8 mouse cellular contexts compared by ENCODE assay signal in genomic region chr6:8694636-8695514, GRCm38 (mm10).
A peak's percentile ranks its signal among the peaks of the same experiment; 100 is the strongest.
DNase-seq lines count a peak whose midpoint lies in the region; ATAC-seq and TF ChIP-seq lines count a peak whose summit lies in the region.

No protein-coding gene starts in this region.

- peak; percentile 35; the same call in 1 of the 2 replicates for TF ChIP-seq CTCF in cerebellum, adult 2 months (IDR thresholded peaks at IDR 0.05; ENCODE audit: borderline replicate concordance, insufficient read depth, low read depth, low read length)

- peak; percentile 28 for DNase-seq in right cerebral cortex, adult 18-20 months
- DNase-seq in right cerebral cortex, postnatal 14 days: no peak
- peak in 1 of 2 experiments; percentile 55 for DNase-seq in cerebellum, adult 2 months
- DNase-seq in forebrain, embryonic 14.5 days (ENCODE audit: low spot score): peak; percentile 65
- DNase-seq in ovary, adult 18-20 months (ENCODE audit: low spot score): no peak

- WGBS in cerebellum, adult 2 months: 72% methylated on average over 12 of the region's 12 CpGs
- 51% methylated on average over 12 of the region's 12 CpGs for WGBS in forebrain, embryonic 14.5 days
- 49% methylated on average over 12 of the region's 12 CpGs for WGBS in kidney, embryonic 16.5 days

- H3K36me3 ChIP-seq in forebrain, embryonic 14.5 days (ENCODE audit: control insufficient read depth, insufficient read depth, low read length): no peaks in the 10 kb centered on the region
- no peaks in the 10 kb centered on the region for H3K36me3 ChIP-seq in kidney, embryonic 16.5 days (ENCODE audit: insufficient read depth, low read length)

- peak; percentile 38 for ATAC-seq in forebrain, embryonic 14.5 days
- ATAC-seq in kidney, embryonic 16.5 days (ENCODE audit: low FRiP score, low TSS enrichment): peak; percentile 82; the same call in 1 of the 2 replicates
- 0 out of 2 replicates have a peak, but pooled peaks have one; percentile 21 for ATAC-seq in megakaryocyte, adult 5-6 weeks (ENCODE audit: poor library complexity, severe bottlenecking)
- ATAC-seq in monocyte, adult 5-6 weeks (replicated peaks; ENCODE audit: insufficient number of reproducible peaks, low FRiP score, low TSS enrichment, poor library complexity, severe bottlenecking): no peak

- no peak overlapping the region for H3K4me2 ChIP-seq in forebrain, embryonic 14.5 days (ENCODE audit: low read length)
- H3K4me2 ChIP-seq in kidney, embryonic 16.5 days (replicated peaks; ENCODE audit: low read depth, low read length): no peak overlapping the region

- no peak for TF ChIP-seq POLR2A in cerebellum, adult 2 months (IDR thresholded peaks at IDR 0.05; ENCODE audit: borderline replicate concordance, insufficient read depth, low read length)

- H3K27me3 ChIP-seq in cerebellum, adult 2 months (ENCODE audit: control insufficient read depth, insufficient read depth, low read length): no peaks in the 10 kb centered on the region
- H3K27me3 ChIP-seq in forebrain, embryonic 14.5 days (replicated peaks; ENCODE audit: control insufficient read depth, insufficient read depth, low read length): no peaks in the 10 kb centered on the region
- no peaks in the 10 kb centered on the region for H3K27me3 ChIP-seq in kidney, embryonic 16.5 days (ENCODE audit: insufficient read depth, low read length)

- no peak overlapping the region for H3K27ac ChIP-seq in cerebellum, adult 2 months (ENCODE audit: insufficient read depth, low read length)
- H3K27ac ChIP-seq in forebrain, embryonic 14.5 days (ENCODE audit: low read depth, low read length): peak overlapping the region; percentile 73; the same call in 1 of the 2 replicates
- H3K27ac ChIP-seq in kidney, embryonic 16.5 days (ENCODE audit: low read length): peak overlapping the region; percentile 51; the same call in 1 of the 2 replicates

- no peak overlapping the region for H3K4me3 ChIP-seq in cerebellum, adult 2 months (replicated peaks; ENCODE audit: insufficient read depth, low read depth, low read length)
- H3K4me3 ChIP-seq in forebrain, embryonic 14.5 days (ENCODE audit: low read depth, low read length): no peak overlapping the region
- no peak overlapping the region for H3K4me3 ChIP-seq in kidney, embryonic 16.5 days (ENCODE audit: low read length)

- H3K9me3 ChIP-seq in forebrain, embryonic 14.5 days (replicated peaks; ENCODE audit: control insufficient read depth, low read length): no peaks in the 10 kb centered on the region
- no peaks in the 10 kb centered on the region for H3K9me3 ChIP-seq in kidney, embryonic 16.5 days (ENCODE audit: low read length)

- H3K9ac ChIP-seq in forebrain, embryonic 14.5 days (ENCODE audit: low read length): no peak overlapping the region
- no peak overlapping the region for H3K9ac ChIP-seq in kidney, embryonic 16.5 days (replicated peaks; ENCODE audit: low read length)

- H3K4me1 ChIP-seq in cerebellum, adult 2 months (ENCODE audit: control insufficient read depth, insufficient read depth, low read length): no peaks in the 10 kb centered on the region
- peaks cover 12% of the 10 kb centered on the region for H3K4me1 ChIP-seq in forebrain, embryonic 14.5 days (ENCODE audit: control insufficient read depth, insufficient read depth, low read length)
- H3K4me1 ChIP-seq in kidney, embryonic 16.5 days (ENCODE audit: insufficient read depth, low read length): peaks cover 10% of the 10 kb centered on the region

Comparison
In these comparisons a context has a peak if more than half of its experiments do, and no peak if none do; other contexts are left out.
1. DNase-seq: peak in right cerebral cortex, adult 18-20 months (single experiment) and forebrain, embryonic 14.5 days (single experiment); none in right cerebral cortex, postnatal 14 days (single experiment) and ovary, adult 18-20 months (single experiment).